Mouse (Mus musculus) CH12.LX (cell line): Measurements from ENCODE around the gene Syndig1. TPM values are rescaled to one million over a fixed set of nuclear protein-coding genes. Genes with fewer than 3 reads are reported as not detected.

Source experiments
- DNase-seq: peaks from one replicate; pipeline ENCODE4 v3.0.0-alpha.2; 2013; ENCODE audit errors: extremely low read depth
- H3K27ac ChIP-seq: 2 replicates; pipeline ENCODE4 v1.5.1; 2012; ENCODE audit warnings: low read depth, mild to moderate bottlenecking, control low read depth, moderate library complexity; ENCODE audit not compliant: insufficient read depth
- H3K27me3 ChIP-seq: replicated peaks from 2 replicates; pipeline ENCODE3; 2012; ENCODE audit warnings: inconsistent platforms
- H3K36me3 ChIP-seq, 2 experiments: replicated peaks in 1 of 2; 2 replicates each; pipeline versions ENCODE3 to v1.6.1; 2012; ENCODE audit warnings: inconsistent platforms in 1 of 2, low read length in 1 of 2, mild to moderate bottlenecking in 1 of 2, mixed read lengths in 1 of 2, moderate library complexity in 1 of 2; ENCODE audit not compliant: control insufficient read depth in 1 of 2, insufficient read depth in 1 of 2
- H3K4me1 ChIP-seq, 2 experiments: 2 replicates each; pipeline ENCODE4 v1.6.1; 2012; ENCODE audit warnings: inconsistent platforms in 1 of 2, moderate library complexity in 1 of 2; ENCODE audit not compliant: insufficient read depth in 2 of 2, control insufficient read depth in 1 of 2
- H3K4me2 ChIP-seq: 2 replicates; pipeline ENCODE4 v1.6.1; 2012; ENCODE audit warnings: low read depth, mild to moderate bottlenecking, control low read depth; ENCODE audit not compliant: poor library complexity, insufficient read depth, severe bottlenecking
- H3K4me3 ChIP-seq, 3 experiments: fragments of 150-350 bp in 1 of 3; sonication (generic) in 1 of 3; replicated peaks in 1 of 3; 2 replicates each; pipeline versions ENCODE3 to v1.5.1; 2011 to 2012; ENCODE audit warnings: low read depth in 2 of 3, low read length in 2 of 3, mild to moderate bottlenecking in 2 of 3, moderate library complexity in 2 of 3, control low read depth in 1 of 3, improper control_type of control experiment in 1 of 3, inconsistent platforms in 1 of 3, mixed read lengths in 1 of 3; ENCODE audit not compliant: poor library complexity in 1 of 3
- H3K79me2 ChIP-seq: replicated peaks from 2 replicates; pipeline ENCODE4 v1.6.1; 2012; ENCODE audit warnings: mild to moderate bottlenecking, moderate library complexity; ENCODE audit not compliant: control insufficient read depth, poor library complexity, insufficient read depth, severe bottlenecking; ENCODE audit errors: extremely low read depth
- H3K9ac ChIP-seq: 2 replicates; pipeline ENCODE4 v1.6.1; 2012; ENCODE audit warnings: low read depth, mild to moderate bottlenecking, control low read depth, moderate library complexity; ENCODE audit not compliant: insufficient read depth
- H3K9me3 ChIP-seq: replicated peaks from 2 replicates; pipeline ENCODE3; 2012; ENCODE audit warnings: low read length, inconsistent platforms, mixed read lengths
- BHLHE40 ChIP-seq: IDR thresholded peaks from 2 replicates; pipeline ENCODE4 v1.6.1; 2011; ENCODE audit warnings: mild to moderate bottlenecking, low read depth, low read length, improper control_type of control experiment
- CHD2 ChIP-seq: IDR thresholded peaks from 2 replicates; pipeline ENCODE4 v1.6.1; 2011; ENCODE audit warnings: low read length, improper control_type of control experiment
- ELF1 ChIP-seq: IDR thresholded peaks from 2 replicates; pipeline ENCODE4 v1.6.1; 2014; ENCODE audit warnings: low read depth, mild to moderate bottlenecking, inconsistent platforms, low read length, improper control_type of control experiment
- HCFC1 ChIP-seq: IDR thresholded peaks from 2 replicates; pipeline ENCODE4 v1.6.1; 2012; ENCODE audit warnings: low read depth, mild to moderate bottlenecking, inconsistent platforms, low read length, improper control_type of control experiment
- IRF4 ChIP-seq: IDR thresholded peaks from 2 replicates; pipeline ENCODE4 v1.6.1; 2014; ENCODE audit warnings: low read depth, mild to moderate bottlenecking, inconsistent platforms, low read length, improper control_type of control experiment
- JUND ChIP-seq: conservative IDR thresholded peaks from 2 replicates; pipeline ENCODE4 v1.6.1; 2011; ENCODE audit warnings: low read depth, low read length, improper control_type of control experiment
- MAZ ChIP-seq: IDR thresholded peaks from 2 replicates; pipeline ENCODE4 v1.6.1; 2012; ENCODE audit warnings: low read depth, mild to moderate bottlenecking, inconsistent platforms, low read length, improper control_type of control experiment, moderate library complexity
- MEF2A ChIP-seq: IDR thresholded peaks from 2 replicates; pipeline ENCODE4 v1.6.1; 2014; ENCODE audit warnings: low read depth, mild to moderate bottlenecking, inconsistent platforms, low read length, improper control_type of control experiment, borderline replicate concordance
- MYC ChIP-seq: IDR thresholded peaks from 2 replicates; pipeline ENCODE4 v1.6.1; 2011; ENCODE audit warnings: low read depth, mild to moderate bottlenecking, improper control_type of control experiment, low read length
- RAD21 ChIP-seq: IDR thresholded peaks from 2 replicates; pipeline ENCODE4 v1.6.1; 2011; ENCODE audit warnings: low read depth, mild to moderate bottlenecking, low read length, improper control_type of control experiment, moderate library complexity
- TBP ChIP-seq: conservative IDR thresholded peaks from 2 replicates; pipeline ENCODE4 v1.6.1; 2011; ENCODE audit warnings: low read depth, low read length, improper control_type of control experiment
- UBTF ChIP-seq: IDR thresholded peaks from 2 replicates; pipeline ENCODE4 v1.6.1; 2012; ENCODE audit warnings: low read depth, mild to moderate bottlenecking, inconsistent platforms, low read length, improper control_type of control experiment, moderate library complexity
- USF2 ChIP-seq: conservative IDR thresholded peaks from 2 replicates; pipeline ENCODE4 v1.6.1; 2011; ENCODE audit warnings: low read depth, low read length, improper control_type of control experiment
- ZMIZ1 ChIP-seq: IDR thresholded peaks from 2 replicates; pipeline ENCODE4 v1.6.1; 2012; ENCODE audit warnings: low read depth, mild to moderate bottlenecking, inconsistent platforms, low read length, improper control_type of control experiment
- ZNF384 ChIP-seq: IDR thresholded peaks from 2 replicates; pipeline ENCODE4 v1.6.1; 2012; ENCODE audit warnings: low read depth, low read length, improper control_type of control experiment, inconsistent platforms
- dilution Hi-C: fragments of 300-500 bp; cut with MboI; formaldehyde crosslinking; loops from 2 replicates; pipeline ENCODE4 v1.14.3; 2020; ENCODE audit warnings: low sequenced_read_pairs; ENCODE audit not compliant: extremely low pct_unique_long_range_greater_than_20kb, extremely low pct_ligation_motif_present
- in situ Hi-C: fragments of 300-500 bp; cut with MboI; formaldehyde crosslinking; loops from 3 replicates; pipeline ENCODE4 v1.14.3; 2019; ENCODE audit warnings: low sequenced_read_pairs, low pct_ligation_motif_present, low pct_unique_long_range_greater_than_20kb, mixed read lengths
- polyA plus RNA-seq: library from polyadenylated mRNA; unstranded; fragments of >175 nt; gene quantifications from 2 replicates; pipeline ENCODE4 v1.2.1, GENCODE M21; 2012; ENCODE audit warnings: low read depth; ENCODE audit not compliant: insufficient read length
- total RNA-seq, 2 experiments: library from RNA; depleted of rRNA; stranded (reverse); fragments of 300-350 nt in 1 of 2; fragments of >200 nt in 1 of 2; gene quantifications; 2 replicates each; pipeline ENCODE4 v1.2.3; 2012 to 2014

Gene Syndig1
- total RNA-seq (2012; rRNA removed) (not detected in 2 replicates), total RNA-seq (2014; rRNA removed) (not detected in 2 replicates), polyA plus RNA-seq (not detected in 2 replicates)

- Histone ChIP-seq H3K4me2 (no peak within 1 kb of the TSS), H3K4me3 (no peak within 1 kb of the TSS), H3K9me3 (peaks cover 14% of the 10 kb centered on the region), H3K36me3 (no peaks in the 10 kb centered on the region), H3K27me3 (no peaks in the 10 kb centered on the region), H3K79me2 (no peaks in the 10 kb centered on the region), H3K27ac (no peak within 1 kb of the TSS), H3K4me1 (no peaks in the 10 kb centered on the region), H3K9ac (no peak within 1 kb of the TSS)
- in situ Hi-C loops (no loop called here), dilution Hi-C loops (no loop called here)
- no peak for TF ChIP-seq ZNF384
- DNase-seq, result no peak
These were observed at the start of gene Syndig1 for GRCm38 (mm10) chr2:149828911-149829310. Gene Syndig1, plus strand, starts transcription at chr2:149829211.

- no peak overlapping the region for H3K4me3 ChIP-seq
- in situ Hi-C loops, result no loop called here
- H3K27ac ChIP-seq, result no peak overlapping the region
- no peaks in the 10 kb centered on the region for H3K79me2 ChIP-seq
- H3K4me2 ChIP-seq, result no peak overlapping the region
- dilution Hi-C loops, result no loop called here
- H3K36me3 ChIP-seq, result no peaks in the 10 kb centered on the region
- peaks cover 1% of the 10 kb centered on the region for H3K27me3 ChIP-seq
- H3K9me3 ChIP-seq, result no peaks in the 10 kb centered on the region
- H3K4me1 ChIP-seq, result no peaks in the 10 kb centered on the region
- no peak for DNase-seq
- H3K9ac ChIP-seq, result no peak overlapping the region
- TF ChIP-seq HCFC1, result no peak
- TF ChIP-seq USF2, result no peak
- no peak for TF ChIP-seq ELF1
- no peak for TF ChIP-seq UBTF
- TF ChIP-seq RAD21, result no peak
- no peak for TF ChIP-seq MYC
- TF ChIP-seq IRF4, result no peak
- no peak for TF ChIP-seq JUND
- TF ChIP-seq ZMIZ1, result no peak
- TF ChIP-seq MAZ, result no peak
- no peak for TF ChIP-seq TBP
- TF ChIP-seq CHD2, result no peak
- no peak for TF ChIP-seq BHLHE40
- TF ChIP-seq MEF2A, result no peak
These were observed 30.4 kb upstream of the Syndig1 start for GRCm38 (mm10) chr2:149798613-149799012.
